Mouse (Mus musculus): Measurements from ENCODE around the gene Hnrnpul1. TPM values are rescaled to one million over a fixed set of nuclear protein-coding genes. Genes with fewer than 3 reads are reported as not detected.
"Not testable (repeated sequence)": the region's sequence is repeated elsewhere in the genome, so short reads cannot be mapped to it uniquely, and the experiment has no call there.

The Hnrnpul1 gene
- polyA plus RNA-seq, 2 experiments: 26.5 to 36.5 TPM

DNA sequence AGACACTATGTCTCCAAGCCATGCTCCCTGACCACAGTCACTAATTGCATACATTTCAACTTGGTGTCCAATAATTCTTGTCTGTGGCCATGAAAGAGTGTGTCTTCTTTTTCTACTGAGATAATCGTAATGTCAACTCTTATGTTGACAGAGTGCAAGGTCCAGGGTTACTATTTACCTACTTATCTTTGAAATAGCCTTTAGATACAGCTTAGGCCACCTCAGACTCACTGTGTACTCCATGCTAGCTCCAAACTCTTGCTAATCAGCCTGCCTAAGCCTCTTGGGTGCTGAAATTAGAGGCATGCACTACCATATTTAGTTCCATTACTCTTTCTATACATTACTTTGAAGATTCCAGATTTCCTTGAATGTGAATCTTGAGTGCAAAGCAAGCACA, 44.8 kb upstream of the Hnrnpul1 start:
- Histone ChIP-seq H3K4me2 (ENCODE audit: low read depth) (no peak overlapping the region), H3K4me1 (replicated peaks; ENCODE audit: control insufficient read depth in 2 of 2, insufficient read depth in 2 of 2, low read length in 1 of 2) (peaks cover 0 to 7% of the 10 kb centered on the region in 2 experiments; a peak in 1 of 4 replicates), H3K4me3 (ENCODE audit: insufficient read depth in 1 of 2, low read depth in 2 of 2, low read length in 2 of 2) (no peak overlapping the region), H3K27me3 (ENCODE audit: control insufficient read depth, insufficient read depth, low read length) (no peaks in the 10 kb centered on the region), H3K27ac (no peak overlapping the region), H3K9ac (replicated peaks) (no peak overlapping the region), H3K9me3 (ENCODE audit: control insufficient read depth, low read length) (no peaks in the 10 kb centered on the region; the same call in 1 of the 2 replicates), H3K36me3 (replicated peaks; ENCODE audit: control insufficient read depth, insufficient read depth, low read depth) (no peaks in the 10 kb centered on the region)
- 56% methylated on average over 1 of the region's 1 CpGs for WGBS (ENCODE audit: insufficient replicate concordance)
- ATAC-seq (ENCODE audit: insufficient read depth) (no peak), DNase-seq (ENCODE audit: low read depth in 3 of 3, low spot score in 3 of 3) (no peak)
- no peak for TF ChIP-seq EP300 (IDR thresholded peaks at IDR 0.05; ENCODE audit: low read depth)
- no peak for TF ChIP-seq CTCF (IDR thresholded peaks at IDR 0.05; ENCODE audit: low read depth)

DNA sequence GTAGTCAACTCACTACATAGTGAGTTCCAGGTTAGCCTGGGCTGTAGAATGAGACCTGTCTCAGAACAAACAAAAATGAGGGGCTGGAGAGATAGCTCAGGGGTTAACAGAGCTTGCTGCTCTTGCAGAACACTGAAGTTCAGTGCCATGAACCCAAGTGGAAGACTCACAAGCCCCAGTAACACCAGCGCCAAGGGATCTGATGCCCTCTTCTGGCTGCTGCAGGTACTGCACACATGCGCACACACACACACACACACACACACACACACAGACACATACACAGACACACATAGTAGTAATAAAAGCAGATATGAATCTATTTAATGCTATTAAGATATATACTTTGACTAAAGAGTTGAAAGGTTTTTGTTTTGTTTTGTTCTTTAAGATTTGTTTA, 44.0 kb upstream of the Hnrnpul1 start:
- 68% methylated on average over 2 of the region's 2 CpGs for WGBS (ENCODE audit: insufficient replicate concordance)
- no peak for ATAC-seq (ENCODE audit: insufficient read depth)
- H3K9me3 ChIP-seq (ENCODE audit: control insufficient read depth, low read length): no peaks in the 10 kb centered on the region; the same call in 1 of the 2 replicates

DNA sequence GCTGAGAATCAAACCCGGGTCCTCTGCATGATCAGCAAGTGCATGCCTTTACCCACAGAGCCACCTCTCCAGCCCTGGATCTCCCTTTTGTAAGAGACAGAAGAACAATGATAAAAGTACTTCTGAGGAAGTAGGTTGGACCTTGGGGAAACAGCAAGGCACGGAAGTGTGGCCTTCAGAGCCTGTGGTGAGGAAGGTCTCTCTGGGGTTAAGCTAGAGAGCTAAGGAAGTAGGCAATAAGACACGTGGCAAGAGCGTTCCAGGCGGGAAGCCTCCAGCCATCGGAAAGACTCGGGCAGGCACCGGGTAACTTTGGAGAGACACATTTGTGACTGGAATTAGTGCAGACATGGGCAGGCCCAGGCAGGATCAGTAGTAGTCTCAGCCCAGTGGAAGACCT, 40.2 kb upstream of the Hnrnpul1 start:
- ATAC-seq (ENCODE audit: insufficient read depth) (no peak), DNase-seq (ENCODE audit: low read depth in 3 of 3, low spot score in 3 of 3) (no peak)
- Histone ChIP-seq H3K9ac (replicated peaks) (no peak overlapping the region), H3K4me3 (ENCODE audit: insufficient read depth in 1 of 2, low read depth in 2 of 2, low read length in 2 of 2) (no peak overlapping the region), H3K4me2 (ENCODE audit: low read depth) (no peak overlapping the region), H3K27ac (no peak overlapping the region), H3K36me3 (replicated peaks; ENCODE audit: control insufficient read depth, insufficient read depth, low read depth) (no peaks in the 10 kb centered on the region), H3K27me3 (ENCODE audit: control insufficient read depth, insufficient read depth, low read length) (no peaks in the 10 kb centered on the region), H3K4me1 (replicated peaks; ENCODE audit: control insufficient read depth in 2 of 2, insufficient read depth in 2 of 2, low read length in 1 of 2) (peaks cover 0 to 4% of the 10 kb centered on the region in 2 experiments; a peak in 1 of 4 replicates), H3K9me3 (ENCODE audit: control insufficient read depth, low read length) (no peaks in the 10 kb centered on the region; the same call in 1 of the 2 replicates)
- 60% methylated on average over 8 of the region's 8 CpGs for WGBS (ENCODE audit: insufficient replicate concordance)
- TF ChIP-seq EP300 (IDR thresholded peaks at IDR 0.05; ENCODE audit: low read depth) (no peak), CTCF (IDR thresholded peaks at IDR 0.05; ENCODE audit: low read depth) (no peak)

More for the DNA sequence above, 44.0 kb upstream of the Hnrnpul1 start:
- DNase-seq (ENCODE audit: low read depth in 3 of 3, low spot score in 3 of 3): no peak
- H3K9ac ChIP-seq (replicated peaks): no peak overlapping the region
- H3K27ac ChIP-seq: no peak overlapping the region
- H3K27me3 ChIP-seq (ENCODE audit: control insufficient read depth, insufficient read depth, low read length): no peaks in the 10 kb centered on the region
- no peak overlapping the region for H3K4me2 ChIP-seq (ENCODE audit: low read depth)
- TF ChIP-seq EP300 (IDR thresholded peaks at IDR 0.05; ENCODE audit: low read depth): no peak
- TF ChIP-seq CTCF (IDR thresholded peaks at IDR 0.05; ENCODE audit: low read depth): peak; percentile 63
- no peaks in the 10 kb centered on the region for H3K36me3 ChIP-seq (replicated peaks; ENCODE audit: control insufficient read depth, insufficient read depth, low read depth)
- no peak overlapping the region for H3K4me3 ChIP-seq (ENCODE audit: insufficient read depth in 1 of 2, low read depth in 2 of 2, low read length in 2 of 2)
- peaks cover 0 to 7% of the 10 kb centered on the region in 2 experiments; a peak in 1 of 4 replicates for H3K4me1 ChIP-seq (replicated peaks; ENCODE audit: control insufficient read depth in 2 of 2, insufficient read depth in 2 of 2, low read length in 1 of 2)

DNA sequence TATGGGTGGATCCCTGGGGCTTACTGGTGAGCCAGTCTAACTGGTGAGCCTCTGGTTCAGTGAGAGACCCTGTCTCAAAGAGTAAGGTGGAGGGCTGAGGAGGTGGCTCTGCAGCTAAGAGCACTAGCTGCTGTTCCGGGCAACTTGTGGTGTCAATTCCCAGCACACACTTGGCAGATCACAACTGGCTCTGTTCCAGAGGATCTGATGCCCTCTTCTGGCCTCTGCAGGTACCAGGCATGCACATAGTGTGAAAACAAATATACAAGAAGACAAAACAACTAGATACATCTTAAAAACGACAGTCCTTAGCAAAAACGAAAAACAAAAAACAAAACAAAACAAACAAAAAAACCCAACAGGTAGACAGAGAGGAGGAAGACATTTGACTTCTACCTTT, 39.1 kb upstream of the Hnrnpul1 start:
- peaks cover 0 to 4% of the 10 kb centered on the region in 2 experiments; a peak in 1 of 4 replicates for H3K4me1 ChIP-seq (replicated peaks; ENCODE audit: control insufficient read depth in 2 of 2, insufficient read depth in 2 of 2, low read length in 1 of 2)
- H3K4me3 ChIP-seq (ENCODE audit: insufficient read depth in 1 of 2, low read depth in 2 of 2, low read length in 2 of 2): no peak overlapping the region
- H3K36me3 ChIP-seq (replicated peaks; ENCODE audit: control insufficient read depth, insufficient read depth, low read depth): no peaks in the 10 kb centered on the region
- TF ChIP-seq CTCF (IDR thresholded peaks at IDR 0.05; ENCODE audit: low read depth): 0 out of 2 replicates have a peak, but pooled peaks have one; percentile 22
- no peak for TF ChIP-seq EP300 (IDR thresholded peaks at IDR 0.05; ENCODE audit: low read depth)
- ATAC-seq (ENCODE audit: insufficient read depth) (no peak), DNase-seq (ENCODE audit: low read depth in 3 of 3, low spot score in 3 of 3) (no peak)
- H3K4me2 ChIP-seq (ENCODE audit: low read depth): no peak overlapping the region
- H3K9ac ChIP-seq (replicated peaks): no peak overlapping the region
- no peak overlapping the region for H3K27ac ChIP-seq
- no peaks in the 10 kb centered on the region for H3K27me3 ChIP-seq (ENCODE audit: control insufficient read depth, insufficient read depth, low read length)
- 41% methylated on average over 3 of the region's 3 CpGs for WGBS (ENCODE audit: insufficient replicate concordance)
- no peaks in the 10 kb centered on the region; the same call in 1 of the 2 replicates for H3K9me3 ChIP-seq (ENCODE audit: control insufficient read depth, low read length)

DNA sequence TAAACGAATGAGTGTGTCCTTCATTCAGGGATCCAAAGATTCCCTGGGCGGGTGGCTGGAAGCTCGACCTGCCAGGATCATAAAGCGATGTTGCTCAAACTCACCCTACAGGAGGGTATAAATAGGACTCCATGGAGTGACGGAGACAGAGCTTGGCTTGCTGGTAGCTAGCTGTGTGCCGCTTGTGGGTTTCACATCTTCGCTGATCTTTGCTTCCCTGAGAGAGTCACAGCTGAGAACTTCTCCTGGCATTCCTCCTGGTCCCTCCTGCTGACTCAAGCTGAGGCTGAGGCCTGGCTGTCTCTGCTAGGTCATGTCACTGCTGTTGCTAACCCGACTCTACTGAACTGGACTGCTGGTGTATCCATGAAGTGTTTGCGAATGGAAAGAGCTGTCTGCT, 38.4 kb upstream of the Hnrnpul1 start:
- H3K36me3 ChIP-seq (replicated peaks; ENCODE audit: control insufficient read depth, insufficient read depth, low read depth); H3K4me2 ChIP-seq (ENCODE audit: low read depth); H3K9me3 ChIP-seq (ENCODE audit: control insufficient read depth, low read length); ATAC-seq (ENCODE audit: insufficient read depth); H3K4me3 ChIP-seq (ENCODE audit: insufficient read depth in 1 of 2, low read depth in 2 of 2, low read length in 2 of 2); H3K4me1 ChIP-seq (replicated peaks; ENCODE audit: control insufficient read depth in 2 of 2, insufficient read depth in 2 of 2, low read length in 1 of 2); H3K27ac ChIP-seq; H3K9ac ChIP-seq (replicated peaks); DNase-seq (ENCODE audit: low read depth in 3 of 3, low spot score in 3 of 3); H3K27me3 ChIP-seq (ENCODE audit: control insufficient read depth, insufficient read depth, low read length): not testable (repeated sequence)
- 50% methylated on average over 9 of the region's 9 CpGs for WGBS (ENCODE audit: insufficient replicate concordance)

All from liver, embryonic 14.5 days (tissue).